Mouse (Mus musculus): ENCODE results near the gene Prl3c1.
"Not testable (repeated sequence)": the region's sequence is repeated elsewhere in the genome, so short reads cannot be mapped to it uniquely, and the experiment has no call there.

The Prl3c1 gene

DNA sequence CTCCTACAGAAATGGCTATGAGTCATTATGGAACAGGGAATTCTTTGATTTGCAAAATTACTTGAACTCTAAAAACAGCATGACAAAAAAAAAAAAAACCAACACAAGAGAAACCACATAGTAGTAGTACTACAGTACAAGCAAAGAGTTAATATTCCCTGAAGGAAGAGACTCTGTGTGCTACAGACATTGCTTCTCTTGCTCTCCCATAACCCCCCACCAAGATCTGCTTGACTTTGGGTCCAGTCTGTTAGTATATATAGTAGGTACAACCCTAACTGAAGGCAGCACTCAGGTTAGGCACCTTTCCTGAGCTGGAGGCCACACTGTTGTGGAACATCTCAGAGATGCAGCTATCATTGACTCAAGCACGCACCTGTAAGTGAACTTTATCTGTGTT is at the start of gene Prl3c1:
Gene Prl3c1, plus strand, starts transcription at position 301 of the 400 bp plus-strand sequence.
- DNase-seq (ENCODE audit: low spot score in 2 of 2) = no peak

DNA sequence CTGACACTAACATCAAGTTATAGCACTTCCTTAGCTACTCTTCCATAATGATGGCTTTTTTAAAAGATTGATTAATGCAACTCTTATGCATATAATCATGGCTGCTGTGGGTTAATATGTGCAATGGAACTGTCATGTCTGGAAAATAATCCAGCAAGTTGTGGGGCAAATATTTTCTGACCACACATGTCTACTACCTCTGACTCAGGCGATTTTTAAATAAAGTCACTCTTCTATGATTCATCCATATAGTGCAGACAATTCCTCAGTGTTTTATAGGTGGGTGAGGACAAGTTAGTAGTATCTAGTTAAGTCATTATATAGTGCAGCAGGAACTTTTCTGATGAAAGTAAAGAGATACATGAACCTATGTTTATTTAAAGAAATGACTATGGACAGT is 48.2 kb upstream of the Prl3c1 start:
- DNase-seq (ENCODE audit: low spot score in 2 of 2) = no peak

DNA sequence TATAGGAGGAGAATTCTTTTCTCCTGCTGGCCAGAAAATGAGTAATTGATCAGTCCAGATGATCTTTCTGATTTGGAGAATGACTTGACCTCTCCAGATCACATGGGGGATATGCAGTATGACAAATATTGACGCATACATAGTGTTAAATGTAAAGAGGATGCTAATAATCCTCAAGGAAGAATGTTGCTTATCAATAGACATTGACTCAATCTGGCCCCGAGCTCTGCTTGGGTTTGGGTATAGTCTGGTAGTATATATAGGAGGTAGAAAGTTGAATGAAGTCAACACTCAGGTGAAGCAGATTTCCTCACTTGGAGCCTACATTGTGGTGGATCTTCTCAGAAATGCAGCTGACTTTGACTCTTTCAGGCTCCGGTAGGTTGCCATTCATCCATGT is 40.0 kb upstream of the Prl3c1 start, which contains the start of gene Prl3d3:
Gene Prl3d3, plus strand, starts transcription at position 301 of the 400 bp plus-strand sequence.
- DNase-seq (ENCODE audit: low spot score in 2 of 2) = not testable (repeated sequence)

DNA sequence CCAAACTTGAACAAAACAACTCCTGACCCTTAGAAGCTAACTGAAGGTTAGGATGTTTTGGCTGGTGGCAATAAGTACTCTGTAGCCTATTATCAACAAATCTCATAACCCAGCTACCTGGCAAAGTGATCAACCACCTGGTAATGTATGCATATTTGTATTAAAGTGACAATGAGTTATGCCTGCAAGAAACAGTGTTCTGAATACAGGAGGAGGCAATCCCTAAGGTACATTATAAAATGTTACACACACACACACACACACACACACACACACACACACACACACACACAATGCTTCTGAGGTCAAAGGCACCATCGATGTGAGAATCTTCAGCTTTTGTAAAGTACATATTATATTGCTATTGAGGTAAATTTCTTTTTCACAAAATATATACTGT is 45.1 kb downstream of the Prl3c1 start, which contains the start of gene Prl3b1:
Gene Prl3b1, plus strand, starts transcription at position 301 of the 400 bp plus-strand sequence.
- no peak for DNase-seq (ENCODE audit: low spot score in 2 of 2)

Measured in frontal cortex, postnatal 14 days (tissue).